Mouse (Mus musculus) forebrain, embryonic 12.5 days (tissue): ENCODE data around the gene Gm43552. TPM values are rescaled to one million over a fixed set of nuclear protein-coding genes. Genes with fewer than 3 reads are reported as not detected.
"Not testable (repeated sequence)": the region's sequence is repeated elsewhere in the genome, so short reads cannot be mapped to it uniquely, and the experiment has no call there.

Experiments used
- ATAC-seq: fragments of 200-750 bp; cut with Nextera tagmentation; 2 replicates; pipeline ENCODE4 v1.8.0; 2017; ENCODE audit warnings: moderate TSS enrichment; ENCODE audit not compliant: low FRiP score
- H3K27ac ChIP-seq: fragments of 300-500 bp; sonication (generic); 2 replicates; pipeline ENCODE4 v1.5.1; 2016; ENCODE audit warnings: mild to moderate bottlenecking
- H3K27me3 ChIP-seq: fragments of 300-500 bp; sonication (generic); 2 replicates; pipeline ENCODE4 v1.6.1; 2016; ENCODE audit warnings: mild to moderate bottlenecking
- H3K36me3 ChIP-seq: fragments of 300-500 bp; sonication (generic); replicated peaks from 2 replicates; pipeline ENCODE4 v1.6.1; 2016; ENCODE audit warnings: mild to moderate bottlenecking
- H3K4me1 ChIP-seq: fragments of 300-500 bp; sonication (generic); 2 replicates; pipeline ENCODE4 v1.6.1; 2016
- H3K4me2 ChIP-seq: fragments of 300-500 bp; sonication (generic); 2 replicates; pipeline ENCODE4 v1.6.1; 2016; ENCODE audit warnings: mild to moderate bottlenecking, moderate library complexity
- H3K4me3 ChIP-seq: fragments of 300-500 bp; sonication (generic); replicated peaks from 2 replicates; pipeline ENCODE4 v1.5.1; 2016; ENCODE audit warnings: mild to moderate bottlenecking
- H3K9ac ChIP-seq: fragments of 300-500 bp; sonication (generic); 2 replicates; pipeline ENCODE4 v1.6.1; 2016; ENCODE audit warnings: mild to moderate bottlenecking
- H3K9me3 ChIP-seq: fragments of 300-500 bp; sonication (generic); 2 replicates; pipeline ENCODE4 v1.6.1; 2016
- WGBS: fragments of 180-500 bp; shearing (Covaris S2); methylation state at CpG from one replicate; pipeline ENCODE4 v1.1.7; 2016; 5-methylcytosine and 5-hydroxymethylcytosine counted together
- polyA plus RNA-seq: library from polyadenylated mRNA; unstranded; fragments of >200 nt; fragmentation: Nextera tagmentation; extraction: Ambion mirVana; gene quantifications from 2 replicates; pipeline ENCODE4 v1.2.1, GENCODE M21; 2016

Gene Gm43552
- not detected in 2 replicates for polyA plus RNA-seq

GRCm38 (mm10) chr5:65492716-65493531 is at the start of gene Gm43552:
Gene Gm43552, minus strand, starts transcription at chr5:65492833.
- under 1% methylated on average over 69 of the region's 69 CpGs for WGBS
- H3K4me1 ChIP-seq = peaks cover 11% of the 10 kb centered on the region
- no peaks in the 10 kb centered on the region for H3K9me3 ChIP-seq
- peak within 1 kb of the TSS; percentile 81 for H3K4me2 ChIP-seq
- H3K36me3 ChIP-seq = no peaks in the 10 kb centered on the region
- peak within 1 kb of the TSS; percentile 94 for H3K4me3 ChIP-seq
- ATAC-seq = peak; percentile 96
- peaks cover 3% of the 10 kb centered on the region; the same call in 1 of the 2 replicates for H3K27me3 ChIP-seq
- peak within 1 kb of the TSS; percentile 92 for H3K9ac ChIP-seq
- peak within 1 kb of the TSS; percentile 91 for H3K27ac ChIP-seq

- H3K4me3 ChIP-seq = no peak overlapping the region
- WGBS = 88% methylated on average over 3 of the region's 3 CpGs
Observed at GRCm38 (mm10) chr5:65541889-65542288, 49.3 kb upstream of the Gm43552 start.

GRCm38 (mm10) chr5:65539786-65540185 is 47.2 kb upstream of the Gm43552 start:
- ATAC-seq = no peak
- Histone ChIP-seq H3K27me3 (no peaks in the 10 kb centered on the region), H3K27ac (no peak overlapping the region), H3K4me1 (peaks cover 13% of the 10 kb centered on the region), H3K4me2 (no peak overlapping the region), H3K9ac (no peak overlapping the region), H3K36me3 (no peaks in the 10 kb centered on the region), H3K9me3 (no peaks in the 10 kb centered on the region), H3K4me3 (no peak overlapping the region)
- 90% methylated on average over 3 of the region's 3 CpGs for WGBS

More at GRCm38 (mm10) chr5:65541889-65542288, 49.3 kb upstream of the Gm43552 start:
- no peak for ATAC-seq
- Histone ChIP-seq H3K27me3 (no peaks in the 10 kb centered on the region), H3K9ac (no peak overlapping the region), H3K4me2 (no peak overlapping the region), H3K36me3 (peaks cover under 1% of the 10 kb centered on the region; the same call in 1 of the 2 replicates), H3K27ac (no peak overlapping the region), H3K9me3 (no peaks in the 10 kb centered on the region), H3K4me1 (peaks cover 7% of the 10 kb centered on the region)

- H3K4me1 ChIP-seq = peaks cover 13% of the 10 kb centered on the region
Observed at GRCm38 (mm10) chr5:65538829-65539228, 46.2 kb upstream of the Gm43552 start.

GRCm38 (mm10) chr5:65538121-65538520 is 45.5 kb upstream of the Gm43552 start:
- 1% methylated on average over 4 of the region's 4 CpGs for WGBS
- ATAC-seq = no peak
- H3K36me3 ChIP-seq = no peaks in the 10 kb centered on the region
- peak overlapping the region; percentile 100 for H3K27ac ChIP-seq
- H3K4me3 ChIP-seq = peak overlapping the region; percentile 93
- peak overlapping the region; percentile 71 for H3K4me2 ChIP-seq
- H3K9me3 ChIP-seq = no peaks in the 10 kb centered on the region
- H3K9ac ChIP-seq = peak overlapping the region; percentile 97
- H3K4me1 ChIP-seq = peaks cover 13% of the 10 kb centered on the region
- no peaks in the 10 kb centered on the region for H3K27me3 ChIP-seq

More at GRCm38 (mm10) chr5:65538829-65539228, 46.2 kb upstream of the Gm43552 start:
- WGBS = 13% methylated on average over 4 of the region's 4 CpGs
- no peak for ATAC-seq
- Histone ChIP-seq H3K9ac (no peak overlapping the region), H3K27ac (no peak overlapping the region), H3K27me3 (no peaks in the 10 kb centered on the region), H3K9me3 (no peaks in the 10 kb centered on the region), H3K4me2 (peak overlapping the region; percentile 52), H3K4me3 (peak overlapping the region; percentile 29), H3K36me3 (no peaks in the 10 kb centered on the region)

- Histone ChIP-seq H3K4me2 (peak overlapping the region; percentile 71), H3K27ac (peak overlapping the region; percentile 100), H3K4me1 (peaks cover 13% of the 10 kb centered on the region), H3K27me3 (no peaks in the 10 kb centered on the region), H3K4me3 (peak overlapping the region; percentile 93), H3K9me3 (no peaks in the 10 kb centered on the region), H3K9ac (peak overlapping the region; percentile 97), H3K36me3 (no peaks in the 10 kb centered on the region)
- WGBS = under 1% methylated on average over 58 of the region's 59 CpGs
- peak; percentile 71 for ATAC-seq
Observed at GRCm38 (mm10) chr5:65537420-65538071, 44.9 kb upstream of the Gm43552 start.

GRCm38 (mm10) chr5:65536751-65537419 is 44.3 kb upstream of the Gm43552 start, which contains the start of the genes Smim14 and Ube2k:
Gene Smim14, minus strand, starts transcription at chr5:65537184.
Gene Ube2k, plus strand, starts transcription at chr5:65537233.
- H3K27ac ChIP-seq = peak within 1 kb of the TSS; percentile 100
- under 1% methylated on average over 65 of the region's 66 CpGs for WGBS
- peak; percentile 96 for ATAC-seq
- H3K9ac ChIP-seq = peak within 1 kb of the TSS; percentile 97
- no peaks in the 10 kb centered on the region for H3K9me3 ChIP-seq
- H3K4me2 ChIP-seq = peak within 1 kb of the TSS; percentile 71
- peak within 1 kb of the TSS; percentile 93 for H3K4me3 ChIP-seq
- H3K27me3 ChIP-seq = no peaks in the 10 kb centered on the region
- no peaks in the 10 kb centered on the region for H3K36me3 ChIP-seq
- peaks cover 13% of the 10 kb centered on the region for H3K4me1 ChIP-seq

- H3K4me3 ChIP-seq = peak overlapping the region; percentile 93
- not testable (repeated sequence) for H3K9me3 ChIP-seq, ATAC-seq, H3K36me3 ChIP-seq, H3K27me3 ChIP-seq
- H3K4me2 ChIP-seq = peak overlapping the region; percentile 71
- H3K27ac ChIP-seq = peak overlapping the region; percentile 100
- H3K9ac ChIP-seq = peak overlapping the region; percentile 97
- 85% methylated on average over 10 of the region's 10 CpGs for WGBS
- peaks cover 13% of the 10 kb centered on the region for H3K4me1 ChIP-seq
Observed at GRCm38 (mm10) chr5:65536068-65536465, 43.4 kb upstream of the Gm43552 start.

- H3K36me3 ChIP-seq = no peaks in the 10 kb centered on the region
- H3K4me2 ChIP-seq = no peak overlapping the region
- 76% methylated on average over 5 of the region's 5 CpGs for WGBS
- H3K27ac ChIP-seq = no peak overlapping the region
- peaks cover 13% of the 10 kb centered on the region for H3K4me1 ChIP-seq
- H3K9ac ChIP-seq = no peak overlapping the region
- H3K9me3 ChIP-seq = no peaks in the 10 kb centered on the region
- H3K4me3 ChIP-seq = no peak overlapping the region
- ATAC-seq = no peak
- H3K27me3 ChIP-seq = no peaks in the 10 kb centered on the region
Observed at GRCm38 (mm10) chr5:65535457-65536067, 42.9 kb upstream of the Gm43552 start.

GRCm38 (mm10) chr5:65534496-65534895 is 41.9 kb upstream of the Gm43552 start:
- no peaks in the 10 kb centered on the region for H3K9me3 ChIP-seq
- H3K9ac ChIP-seq = no peak overlapping the region
- H3K36me3 ChIP-seq = no peaks in the 10 kb centered on the region
- WGBS = 53% methylated on average over 4 of the region's 4 CpGs
- H3K4me3 ChIP-seq = no peak overlapping the region
- H3K4me1 ChIP-seq = peaks cover 13% of the 10 kb centered on the region
- no peaks in the 10 kb centered on the region for H3K27me3 ChIP-seq
- no peak overlapping the region for H3K4me2 ChIP-seq
- H3K27ac ChIP-seq = no peak overlapping the region
- no peak for ATAC-seq

- Histone ChIP-seq H3K4me2 (no peak overlapping the region), H3K9ac (no peak overlapping the region), H3K4me3 (no peak overlapping the region), H3K27ac (no peak overlapping the region), H3K4me1 (peaks cover 5% of the 10 kb centered on the region), H3K9me3 (no peaks in the 10 kb centered on the region), H3K27me3 (no peaks in the 10 kb centered on the region), H3K36me3 (no peaks in the 10 kb centered on the region)
- 56% methylated on average over 3 of the region's 3 CpGs for WGBS
- ATAC-seq = no peak
Observed at GRCm38 (mm10) chr5:65531283-65531682, 38.6 kb upstream of the Gm43552 start.
